In the genomic region with DNA sequence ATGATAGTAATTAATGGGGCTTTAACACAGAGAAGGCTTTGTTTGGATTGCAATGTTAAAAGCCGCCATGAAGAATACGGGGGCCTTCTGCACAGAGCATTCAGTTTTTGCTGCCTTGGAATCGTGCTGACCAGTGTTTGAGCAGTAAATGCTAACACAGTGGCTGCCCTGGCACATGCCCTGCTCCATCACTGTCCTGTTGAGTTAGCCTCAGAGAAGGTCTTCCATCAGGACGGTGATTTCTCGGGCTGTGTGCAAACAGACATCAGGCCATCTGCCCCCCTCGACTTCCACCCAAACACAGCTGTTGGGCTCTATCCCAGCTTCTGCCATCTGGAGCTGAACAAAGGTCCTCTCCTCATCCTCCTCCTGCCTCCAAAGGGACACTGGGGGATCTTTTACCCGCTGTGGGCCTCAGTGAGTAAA, we compare ENCODE assay signal across 15 mouse cellular contexts.
DNase-seq lines count a peak whose midpoint lies in the region; ATAC-seq lines count a peak whose summit lies in the region.
"Had no signal": no experiment of that assay in that cellular context is flagged by ENCODE, and none has a peak within 500 bp of the region (broad histone marks: within the 10 kb centered on the region; RNA-seq: fewer than 3 reads in every experiment).

No protein-coding gene starts in this region.

- H3K4me3 ChIP-seq in forebrain, embryonic 14.5 days (ENCODE audit: low read depth, low read length), result no peak overlapping the region
- H3K4me3 ChIP-seq: heart, adult 2 months had no signal

- no peaks in the 10 kb centered on the region for H3K9me3 ChIP-seq in forebrain, embryonic 14.5 days (replicated peaks; ENCODE audit: control insufficient read depth, low read length)

- DNase-seq in right cerebral cortex, postnatal 10 days (ENCODE audit: low spot score in 2 of 2), result peak; percentile 46 to 55
- no peak for DNase-seq in right cerebral cortex, adult 2 months (ENCODE audit: low spot score in 2 of 2)
- peak; percentile 51 for DNase-seq in forebrain, embryonic 14.5 days (ENCODE audit: low spot score)
- peak; percentile 25 for DNase-seq in mesoderm, embryonic 11.5 days (ENCODE audit: low read depth, low spot score)
- DNase-seq in thymus, postnatal 4 days, result no peak
- DNase-seq in heart, postnatal 14 days, result no peak
- DNase-seq in ovary, postnatal 14 days (ENCODE audit: low spot score), result no peak
- DNase-seq: adrenal gland, adult 2 months; heart, adult 2 months; kidney, postnatal 4 days; lung, postnatal 4 days; right cerebral cortex, postnatal 14 days; thymus, postnatal 25 days had no signal

- H3K27me3 ChIP-seq in forebrain, embryonic 14.5 days (replicated peaks; ENCODE audit: control insufficient read depth, insufficient read depth, low read length), result no peaks in the 10 kb centered on the region
- H3K27me3 ChIP-seq: Patski had no signal

- peak; percentile 67 for ATAC-seq in forebrain, embryonic 14.5 days
- ATAC-seq: Patski had no signal

- H3K9ac ChIP-seq in forebrain, embryonic 14.5 days (ENCODE audit: low read length), result no peak overlapping the region
- H3K9ac ChIP-seq: liver, embryonic 14.5 days had no signal

- H3K4me2 ChIP-seq in forebrain, embryonic 14.5 days (ENCODE audit: low read length), result no peak overlapping the region

- 0 out of 2 replicates have a peak, but pooled peaks cover 5% of the 10 kb centered on the region for H3K4me1 ChIP-seq in forebrain, embryonic 14.5 days (ENCODE audit: control insufficient read depth, insufficient read depth, low read length)

- 16% methylated on average over 7 of the region's 7 CpGs for whole genome bisulfite sequencing in forebrain, embryonic 14.5 days

- H3K36me3 ChIP-seq in forebrain, embryonic 14.5 days (ENCODE audit: control insufficient read depth, insufficient read depth, low read length), result no peaks in the 10 kb centered on the region

- H3K27ac ChIP-seq in forebrain, embryonic 14.5 days (ENCODE audit: low read depth, low read length), result no peak overlapping the region
- H3K27ac ChIP-seq: heart, adult 2 months; liver, embryonic 14.5 days had no signal

- intact Hi-C loops in heart, postnatal 14 days (cut with DNase I), result no loop called here

Comparison
In these comparisons a context has a peak if more than half of its experiments do, and no peak if none do; other contexts are left out.
1. DNase-seq: peak in right cerebral cortex, postnatal 10 days (2 of 2), forebrain, embryonic 14.5 days (single experiment) and mesoderm, embryonic 11.5 days (single experiment); none in right cerebral cortex, adult 2 months (0 of 2), thymus, postnatal 4 days (single experiment), heart, postnatal 14 days (0 of 2) and ovary, postnatal 14 days (single experiment).